Mouse (Mus musculus): ENCODE measurements around the gene Ppp1r9a. TPM values are rescaled to one million over a fixed set of nuclear protein-coding genes. Genes with fewer than 3 reads are reported as not detected.
A peak's percentile ranks its signal among the peaks of the same experiment; 100 is the strongest.
"Not testable (repeated sequence)": the region's sequence is repeated elsewhere in the genome, so short reads cannot be mapped to it uniquely, and the experiment has no call there.

Gene Ppp1r9a
- polyA plus RNA-seq (2012; rRNA removed), result 0.58 and 0.62 TPM in 2 replicates

DNA sequence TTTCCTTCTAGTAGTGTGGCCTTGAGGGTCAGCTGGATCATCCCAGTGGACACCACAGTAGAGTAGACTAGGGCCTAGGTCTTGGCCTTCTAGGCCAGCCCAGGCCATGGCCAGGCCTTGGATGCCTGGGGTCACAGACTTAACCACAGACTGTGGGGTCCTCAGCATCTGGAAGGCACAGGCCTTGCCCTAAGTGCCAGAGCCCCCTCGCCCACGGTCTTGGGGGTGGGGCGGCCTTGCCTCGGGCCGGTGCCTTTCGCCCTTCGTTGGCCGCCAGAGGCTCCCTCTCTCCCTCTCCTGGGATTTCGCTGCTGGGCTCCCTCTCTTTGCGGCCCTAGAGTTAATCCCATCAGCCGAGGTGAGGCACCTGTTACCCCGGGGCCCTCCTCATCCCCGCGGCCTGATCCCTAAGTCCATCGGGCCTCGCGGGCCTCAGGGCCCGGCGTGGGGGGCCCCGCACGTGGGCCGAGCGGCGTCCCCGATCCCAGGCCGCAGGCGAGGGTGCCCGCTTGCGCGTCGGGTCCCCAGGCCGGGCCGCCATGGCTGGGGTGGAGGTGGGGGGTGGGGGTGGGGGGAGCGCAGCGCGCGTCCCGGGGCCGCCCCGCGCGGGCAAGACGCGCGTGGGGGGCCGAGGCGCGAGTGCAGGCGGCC is at the start of gene Ppp1r9a:
TSS of gene Ppp1r9a (plus strand) at position 244 of the 651 bp plus-strand sequence.
- Histone ChIP-seq H3K4me3 (ENCODE audit: extremely low read depth, insufficient read depth, insufficient read length) (peak within 1 kb of the TSS; percentile 53), H3K27me3 (ENCODE audit: control insufficient read depth, insufficient read depth, low read length) (peaks cover 14% of the 10 kb centered on the region), H3K36me3 (ENCODE audit: control insufficient read depth, insufficient read depth, low read length) (no peaks in the 10 kb centered on the region), H3K4me1 (ENCODE audit: control insufficient read depth, insufficient read depth, insufficient read length) (peaks cover 2% of the 10 kb centered on the region; the same call in 1 of the 2 replicates), H3K27ac (ENCODE audit: insufficient read depth, low read length) (no peak within 1 kb of the TSS)
- 3% methylated on average over 24 of the region's 49 CpGs for WGBS
- TF ChIP-seq POLR2A (IDR thresholded peaks at IDR 0.05; ENCODE audit: low read depth, low read length) (no peak), CTCF (IDR thresholded peaks at IDR 0.05; ENCODE audit: extremely low read depth, insufficient read depth, insufficient read length, insufficient replicate concordance) (no peak)
- DNase-seq (ENCODE audit: low read depth in 1 of 2, low spot score in 2 of 2), result no peak

DNA sequence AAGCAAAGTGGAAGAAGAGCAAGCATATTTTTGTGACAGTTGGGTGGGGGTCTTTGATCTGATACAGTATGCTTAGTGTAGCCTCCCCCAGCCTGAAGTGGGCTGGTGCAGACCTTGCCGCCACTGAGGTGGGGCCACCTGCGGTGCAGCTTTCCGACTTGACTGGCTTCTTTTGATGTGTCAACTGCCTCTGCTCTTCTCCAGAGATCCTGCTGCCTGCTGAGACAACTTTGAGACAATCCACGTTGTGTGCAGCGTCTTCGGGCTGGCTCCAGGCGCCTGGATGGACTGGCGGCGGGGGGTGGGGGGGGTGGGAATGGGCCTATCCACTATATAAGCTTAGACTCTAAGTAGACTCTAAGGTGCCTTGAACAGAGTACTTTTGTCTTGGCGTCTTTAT is 47.5 kb upstream of the Ppp1r9a start:
- WGBS, result 93% methylated on average over 10 of the region's 10 CpGs
- H3K27ac ChIP-seq (ENCODE audit: insufficient read depth, low read length), result no peak overlapping the region
- no peak for DNase-seq (ENCODE audit: low read depth in 1 of 2, low spot score in 2 of 2)
- TF ChIP-seq CTCF (IDR thresholded peaks at IDR 0.05; ENCODE audit: extremely low read depth, insufficient read depth, insufficient read length, insufficient replicate concordance), result no peak
- TF ChIP-seq POLR2A (IDR thresholded peaks at IDR 0.05; ENCODE audit: low read depth, low read length), result no peak
- H3K27me3 ChIP-seq (ENCODE audit: control insufficient read depth, insufficient read depth, low read length), result no peaks in the 10 kb centered on the region
- H3K4me1 ChIP-seq (ENCODE audit: control insufficient read depth, insufficient read depth, insufficient read length), result no peaks in the 10 kb centered on the region
- no peaks in the 10 kb centered on the region for H3K36me3 ChIP-seq (ENCODE audit: control insufficient read depth, insufficient read depth, low read length)
- no peak overlapping the region for H3K4me3 ChIP-seq (ENCODE audit: extremely low read depth, insufficient read depth, insufficient read length)

DNA sequence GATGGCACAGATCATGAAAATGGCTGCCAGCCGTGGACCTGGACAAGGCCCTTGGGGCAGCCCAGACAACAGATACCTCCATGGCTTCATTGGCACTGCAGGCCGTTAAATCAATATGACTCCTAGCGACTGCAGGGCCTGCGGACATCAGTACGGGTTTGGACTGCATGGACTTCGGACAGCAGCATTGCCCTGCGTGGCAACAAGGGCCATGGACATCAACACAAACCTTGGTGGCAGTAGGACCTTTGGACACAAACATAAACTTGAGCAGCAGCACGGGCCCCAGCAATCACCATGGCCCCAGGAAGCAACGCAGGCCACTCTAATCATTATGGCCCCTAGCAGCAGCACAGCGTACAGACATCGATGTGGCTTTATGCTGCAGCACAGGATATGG is 45.8 kb upstream of the Ppp1r9a start:
- DNase-seq (ENCODE audit: low read depth in 1 of 2, low spot score in 2 of 2), result no peak
- Histone ChIP-seq H3K4me1 (ENCODE audit: control insufficient read depth, insufficient read depth, insufficient read length) (no peaks in the 10 kb centered on the region), H3K36me3 (ENCODE audit: control insufficient read depth, insufficient read depth, low read length) (no peaks in the 10 kb centered on the region), H3K27me3 (ENCODE audit: control insufficient read depth, insufficient read depth, low read length) (no peaks in the 10 kb centered on the region), H3K27ac (ENCODE audit: insufficient read depth, low read length) (no peak overlapping the region), H3K4me3 (ENCODE audit: extremely low read depth, insufficient read depth, insufficient read length) (no peak overlapping the region)
- WGBS, result 95% methylated on average over 11 of the region's 11 CpGs
- TF ChIP-seq CTCF (IDR thresholded peaks at IDR 0.05; ENCODE audit: extremely low read depth, insufficient read depth, insufficient read length, insufficient replicate concordance) (no peak), POLR2A (IDR thresholded peaks at IDR 0.05; ENCODE audit: low read depth, low read length) (no peak)

DNA sequence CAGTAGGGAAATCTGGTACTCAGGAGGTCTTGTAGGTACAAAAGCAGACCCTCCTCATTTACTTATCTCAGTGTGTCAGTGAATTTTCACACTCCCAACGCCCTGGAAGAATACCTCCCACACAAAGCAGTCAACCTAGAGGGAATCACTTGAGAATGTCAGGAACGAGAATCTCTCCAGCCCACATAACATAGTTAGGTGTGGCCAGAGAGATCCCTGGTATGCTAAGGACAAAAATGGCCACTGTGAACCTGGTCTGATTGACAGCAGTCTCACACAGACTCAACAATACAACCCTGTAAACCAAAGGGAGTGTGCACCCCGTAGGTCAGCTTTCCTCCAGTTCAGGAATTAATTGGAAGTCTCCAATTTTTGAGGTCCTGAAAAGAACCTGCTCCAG is 18.4 kb upstream of the Ppp1r9a start:
- Histone ChIP-seq H3K27ac (ENCODE audit: insufficient read depth, low read length) (no peak overlapping the region), H3K36me3 (ENCODE audit: control insufficient read depth, insufficient read depth, low read length) (no peaks in the 10 kb centered on the region), H3K4me3 (ENCODE audit: extremely low read depth, insufficient read depth, insufficient read length) (no peak overlapping the region), H3K27me3 (ENCODE audit: control insufficient read depth, insufficient read depth, low read length) (no peaks in the 10 kb centered on the region), H3K4me1 (ENCODE audit: control insufficient read depth, insufficient read depth, insufficient read length) (no peaks in the 10 kb centered on the region)
- no peak for DNase-seq (ENCODE audit: low read depth in 1 of 2, low spot score in 2 of 2)
- TF ChIP-seq CTCF (IDR thresholded peaks at IDR 0.05; ENCODE audit: extremely low read depth, insufficient read depth, insufficient read length, insufficient replicate concordance) (no peak), POLR2A (IDR thresholded peaks at IDR 0.05; ENCODE audit: low read depth, low read length) (no peak)
- 85% methylated on average over 3 of the region's 3 CpGs for WGBS

DNA sequence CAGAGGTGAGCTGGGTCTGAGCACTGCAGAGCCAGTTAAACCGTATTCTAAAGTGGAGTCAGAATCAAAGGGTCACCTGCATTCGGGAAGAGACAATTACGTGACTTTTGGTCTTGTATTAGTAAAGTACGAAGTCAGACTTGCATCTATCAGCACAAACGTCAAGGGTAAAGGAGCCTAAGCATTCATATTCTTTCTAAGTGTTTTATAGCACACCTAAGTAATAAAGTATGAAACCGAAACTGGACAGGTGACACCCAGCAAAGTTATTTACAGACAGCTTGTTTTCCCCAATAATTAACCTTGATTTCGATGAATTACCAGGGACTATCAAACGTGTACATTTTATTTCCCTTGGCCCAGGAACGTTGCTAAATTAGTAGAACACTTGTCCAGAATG is 13.2 kb upstream of the Ppp1r9a start:
- Histone ChIP-seq H3K36me3 (ENCODE audit: control insufficient read depth, insufficient read depth, low read length) (no peaks in the 10 kb centered on the region), H3K27ac (ENCODE audit: insufficient read depth, low read length) (no peak overlapping the region), H3K4me1 (ENCODE audit: control insufficient read depth, insufficient read depth, insufficient read length) (no peaks in the 10 kb centered on the region), H3K4me3 (ENCODE audit: extremely low read depth, insufficient read depth, insufficient read length) (no peak overlapping the region), H3K27me3 (ENCODE audit: control insufficient read depth, insufficient read depth, low read length) (no peaks in the 10 kb centered on the region)
- WGBS, result 84% methylated on average over 9 of the region's 9 CpGs
- no peak for DNase-seq (ENCODE audit: low read depth in 1 of 2, low spot score in 2 of 2)
- TF ChIP-seq POLR2A (IDR thresholded peaks at IDR 0.05; ENCODE audit: low read depth, low read length), result no peak
- no peak for TF ChIP-seq CTCF (IDR thresholded peaks at IDR 0.05; ENCODE audit: extremely low read depth, insufficient read depth, insufficient read length, insufficient replicate concordance)

DNA sequence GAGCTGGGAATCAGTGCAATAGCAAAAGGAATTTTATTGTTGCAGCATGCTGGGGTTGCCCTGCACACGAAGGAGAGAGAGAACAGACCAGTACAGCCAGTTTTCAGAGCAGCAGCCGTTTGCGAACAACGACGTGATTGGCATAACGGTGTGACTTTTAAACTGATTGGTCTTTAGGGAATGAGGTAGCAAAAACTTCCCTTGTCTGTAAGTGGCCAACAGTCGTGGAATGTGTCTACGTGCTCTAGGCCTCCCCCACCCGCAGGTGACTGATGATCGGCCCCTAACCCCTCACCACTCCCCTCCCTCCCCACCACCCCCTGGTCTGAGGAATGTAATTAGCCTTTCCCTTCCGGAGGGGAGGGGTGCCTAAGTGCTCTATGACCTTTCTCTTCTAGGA is 10.3 kb upstream of the Ppp1r9a start:
- Histone ChIP-seq H3K36me3 (ENCODE audit: control insufficient read depth, insufficient read depth, low read length) (no peaks in the 10 kb centered on the region), H3K27ac (ENCODE audit: insufficient read depth, low read length) (no peak overlapping the region), H3K4me3 (ENCODE audit: extremely low read depth, insufficient read depth, insufficient read length) (no peak overlapping the region), H3K27me3 (ENCODE audit: control insufficient read depth, insufficient read depth, low read length) (no peaks in the 10 kb centered on the region), H3K4me1 (ENCODE audit: control insufficient read depth, insufficient read depth, insufficient read length) (no peaks in the 10 kb centered on the region)
- 91% methylated on average over 11 of the region's 11 CpGs for WGBS
- no peak for TF ChIP-seq CTCF (IDR thresholded peaks at IDR 0.05; ENCODE audit: extremely low read depth, insufficient read depth, insufficient read length, insufficient replicate concordance)
- TF ChIP-seq POLR2A (IDR thresholded peaks at IDR 0.05; ENCODE audit: low read depth, low read length), result no peak
- DNase-seq (ENCODE audit: low read depth in 1 of 2, low spot score in 2 of 2), result no peak

DNA sequence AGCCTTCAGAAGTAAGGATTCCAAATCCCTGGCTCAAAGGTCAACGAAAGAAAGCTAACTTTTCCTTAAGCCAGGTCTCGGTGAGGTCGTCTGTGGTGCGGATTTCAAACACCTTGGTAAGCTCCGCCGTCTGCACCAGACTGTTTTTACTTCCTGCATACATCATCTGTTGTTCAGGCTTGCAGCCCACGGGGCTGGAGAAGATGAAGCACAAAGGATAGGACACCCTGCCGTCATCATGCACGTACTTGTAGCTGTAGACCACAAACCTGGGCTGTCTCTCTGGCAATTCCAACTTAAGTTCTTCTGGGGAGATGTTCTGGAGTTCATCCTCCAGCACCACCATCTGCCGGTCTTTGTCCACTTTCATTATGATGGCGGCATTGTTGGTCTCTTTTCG is 9.4 kb upstream of the Ppp1r9a start:
- H3K4me1 ChIP-seq (ENCODE audit: control insufficient read depth, insufficient read depth, insufficient read length); H3K36me3 ChIP-seq (ENCODE audit: control insufficient read depth, insufficient read depth, low read length); H3K4me3 ChIP-seq (ENCODE audit: extremely low read depth, insufficient read depth, insufficient read length); H3K27me3 ChIP-seq (ENCODE audit: control insufficient read depth, insufficient read depth, low read length); DNase-seq (ENCODE audit: low read depth in 1 of 2, low spot score in 2 of 2); H3K27ac ChIP-seq (ENCODE audit: insufficient read depth, low read length): not testable (repeated sequence)
- WGBS, result 66% methylated on average over 12 of the region's 12 CpGs
